Mouse (Mus musculus): Measurements from ENCODE around the gene C2cd4a. TPM values are rescaled to one million over a fixed set of nuclear protein-coding genes. Genes with fewer than 3 reads are reported as not detected.

Gene C2cd4a
- not detected for polyA plus RNA-seq (2015; fragmentation: Illumina TruSeq; extraction: RNeasy Lipid Tissue Mini Kit (QIAGEN cat#74804); ENCODE audit: low read depth, low replicate concordance)

GRCm38 (mm10) chr9:67832046-67832605 is at the start of gene C2cd4a:
TSS of gene C2cd4a (minus strand) at chr9:67832330.

GRCm38 (mm10) chr9:67839981-67840859 is 8.1 kb upstream of the C2cd4a start, which contains the start of gene Vps13c:
TSS of gene Vps13c (plus strand) at chr9:67840396.

Other genes with a start within 250 kb of the C2cd4a start
- 0.82 TPM for gene C2cd4b, start 72.9 kb downstream of the C2cd4a start, polyA plus RNA-seq (2015; fragmentation: Illumina TruSeq; extraction: RNeasy Lipid Tissue Mini Kit (QIAGEN cat#74804); ENCODE audit: low read depth, low replicate concordance)
- 33.1 TPM for gene Vps13c, start 8.1 kb upstream of the C2cd4a start, polyA plus RNA-seq (2015; fragmentation: Illumina TruSeq; extraction: RNeasy Lipid Tissue Mini Kit (QIAGEN cat#74804); ENCODE audit: low read depth, low replicate concordance)

Measured in brain, adult 10 weeks (tissue).